Mouse (Mus musculus) lung, embryonic 15.5 days (tissue): ENCODE measurements around the gene Tax1bp1. TPM values are rescaled to one million over a fixed set of nuclear protein-coding genes. Genes with fewer than 3 reads are reported as not detected.

ENCODE experiments used
- polyA plus RNA-seq: library from polyadenylated mRNA; unstranded; fragments of >200 nt; fragmentation: Nextera tagmentation; extraction: Ambion mirVana; gene quantifications from 2 replicates; pipeline ENCODE4 v1.2.1, GENCODE M21; 2015

Tax1bp1 gene
- polyA plus RNA-seq, 1 experiment from 2014 or later: 147 TPM

Other genes starting within 250 kb of the Tax1bp1 start
- gene Hibadh, start 73.3 kb upstream of the Tax1bp1 start, polyA plus RNA-seq: 103 and 104 TPM in 2 replicates